Mouse (Mus musculus): ENCODE measurements at regions not wholly inside any gene's neighbourhood (a gene's known extent, or its start where the extent isn't known, plus 50 kb on each side); places are given as distances from the start of the nearest gene placed in this dataset.

DNA sequence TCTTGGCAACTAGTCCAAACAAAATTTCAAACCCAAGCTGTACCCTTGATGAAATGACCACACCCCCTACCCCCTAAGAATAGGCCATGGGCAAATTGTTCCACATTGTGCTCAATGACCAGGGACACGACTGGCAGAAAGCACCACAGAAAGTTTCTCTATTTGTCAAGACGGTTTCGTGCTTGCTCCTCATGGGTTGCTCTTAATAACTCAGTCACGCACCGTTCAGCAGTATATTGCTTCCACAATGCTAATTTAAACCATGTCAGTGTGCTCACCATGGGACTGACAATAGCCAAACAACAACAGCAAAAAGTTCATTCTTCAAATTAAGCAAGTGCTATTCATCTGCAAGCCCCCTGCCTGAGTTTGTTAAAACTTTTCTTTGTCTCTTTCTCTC, 444.6 kb downstream of the Wdr11 start:
- DNase-seq (ENCODE audit: low spot score in 2 of 2) = no peak

DNA sequence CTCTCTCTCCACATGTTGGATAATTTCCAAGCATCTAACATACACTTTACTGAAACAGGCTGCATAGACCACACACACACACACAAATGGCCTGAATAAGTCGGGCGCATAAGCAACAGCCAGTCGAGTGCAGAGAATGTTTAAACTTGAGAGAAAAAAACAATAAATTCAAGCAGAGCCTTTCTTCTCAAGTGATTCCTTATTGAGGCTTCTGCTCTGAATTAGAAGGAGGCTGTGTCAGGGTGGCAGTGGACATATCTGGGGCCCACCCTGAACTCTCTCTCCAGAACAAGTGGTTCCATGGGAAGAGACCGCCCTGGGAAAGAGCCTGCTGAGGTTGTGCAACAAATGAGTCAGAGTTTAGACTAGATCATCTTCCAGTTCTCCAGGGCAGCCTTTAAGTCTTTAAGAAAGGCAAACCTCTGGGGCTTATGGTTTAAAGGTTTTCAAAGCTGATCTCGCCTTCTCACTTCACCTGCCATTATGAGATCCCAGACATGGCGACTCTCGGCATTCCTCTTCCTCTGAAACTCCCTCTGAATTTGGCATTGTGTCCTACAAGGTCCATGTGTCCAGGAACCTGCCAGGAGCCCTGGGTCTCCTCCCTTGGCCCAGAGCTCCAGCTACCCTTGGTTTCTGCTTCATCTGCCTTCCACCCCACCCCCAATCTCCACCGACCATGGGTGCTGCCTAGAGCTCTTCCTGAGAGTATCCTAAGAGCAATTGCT, 445.3 kb downstream of the Wdr11 start:
- DNase-seq (ENCODE audit: low spot score in 2 of 2) = peak; percentile 36 to 55

DNA sequence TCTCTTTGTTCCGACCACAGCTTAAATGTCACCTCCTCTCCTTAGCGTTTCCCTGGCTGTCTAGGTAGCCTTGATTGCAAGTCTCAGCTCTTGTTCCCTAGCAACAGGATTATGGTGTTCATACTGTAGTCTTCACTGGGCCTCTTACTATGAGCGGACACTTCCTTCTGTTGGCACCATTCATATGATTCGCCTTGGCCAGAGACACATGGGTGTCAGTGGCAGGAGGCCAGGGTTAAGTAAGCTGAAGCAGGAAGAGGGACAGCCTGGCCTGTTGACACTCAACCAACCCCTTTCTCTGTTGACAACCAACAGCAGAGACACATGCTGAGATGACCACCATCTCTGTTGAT, 445.9 kb downstream of the Wdr11 start:
- peak in 1 of 2 experiments; percentile 41 for DNase-seq (ENCODE audit: low spot score in 2 of 2)

DNA sequence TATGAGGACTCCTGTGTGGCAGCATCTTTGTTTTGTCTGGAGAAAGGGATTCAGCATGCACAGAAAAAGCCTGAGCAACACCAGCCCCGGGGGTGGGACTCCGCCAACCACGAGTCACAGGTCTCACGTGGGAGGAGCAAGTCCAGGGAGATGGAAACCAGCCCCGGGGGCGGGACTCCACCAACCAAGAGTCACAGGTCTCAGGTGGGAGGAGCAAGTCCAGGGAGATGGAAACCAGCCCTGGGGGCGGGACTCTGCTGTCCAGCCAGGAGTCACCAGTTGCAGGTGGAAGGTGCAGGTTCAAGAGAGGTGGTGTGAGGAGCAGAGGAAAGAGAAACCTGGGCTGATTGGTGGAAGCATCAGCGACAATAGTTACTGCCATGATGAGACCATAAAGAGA, 448.9 kb downstream of the Wdr11 start:
- DNase-seq (ENCODE audit: low spot score in 2 of 2) = no peak

- no peak for DNase-seq (ENCODE audit: low spot score in 2 of 2)
Measured at GRCm38 (mm10) chr7:130041402-130041965, 449.8 kb downstream of the Wdr11 start.

- DNase-seq (ENCODE audit: low spot score in 2 of 2) = no peak
Measured at GRCm38 (mm10) chr7:130042296-130042910, 450.7 kb downstream of the Wdr11 start.

GRCm38 (mm10) chr7:130043397-130044234, 452.0 kb downstream of the Wdr11 start:
- DNase-seq (ENCODE audit: low spot score in 2 of 2) = no peak

- DNase-seq (ENCODE audit: low spot score in 2 of 2) = no peak
Measured at GRCm38 (mm10) chr7:130044235-130044553, 452.5 kb downstream of the Wdr11 start.

DNA sequence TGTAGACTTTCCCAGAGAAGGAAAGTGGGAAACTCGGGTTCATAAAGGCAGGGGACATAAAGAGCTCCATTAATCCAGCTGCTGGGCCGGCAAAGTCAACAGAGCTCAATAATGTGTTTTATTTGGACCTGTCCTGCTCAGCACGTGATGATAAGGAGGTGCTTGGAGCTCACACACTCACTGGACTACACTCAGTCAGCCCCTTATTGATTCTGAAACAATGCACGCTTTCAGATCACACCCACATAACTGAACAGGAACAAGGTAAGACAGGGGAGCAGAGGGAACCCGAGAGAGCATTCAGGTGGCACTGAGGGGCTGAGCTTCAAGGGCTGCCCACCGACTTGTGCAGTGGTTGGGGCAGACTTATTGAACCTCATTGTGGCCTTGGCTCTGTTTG, 452.9 kb downstream of the Wdr11 start:
- no peak for DNase-seq (ENCODE audit: low spot score in 2 of 2)

GRCm38 (mm10) chr7:130046086-130046485, 454.4 kb downstream of the Wdr11 start:
- no peak for DNase-seq (ENCODE audit: low spot score in 2 of 2)

GRCm38 (mm10) chr7:130047293-130048034, 455.8 kb downstream of the Wdr11 start:
- no peak for DNase-seq (ENCODE audit: low spot score in 2 of 2)

- DNase-seq (ENCODE audit: low spot score in 2 of 2) = no peak
Measured at GRCm38 (mm10) chr7:130048106-130048772, 456.6 kb downstream of the Wdr11 start.

DNA sequence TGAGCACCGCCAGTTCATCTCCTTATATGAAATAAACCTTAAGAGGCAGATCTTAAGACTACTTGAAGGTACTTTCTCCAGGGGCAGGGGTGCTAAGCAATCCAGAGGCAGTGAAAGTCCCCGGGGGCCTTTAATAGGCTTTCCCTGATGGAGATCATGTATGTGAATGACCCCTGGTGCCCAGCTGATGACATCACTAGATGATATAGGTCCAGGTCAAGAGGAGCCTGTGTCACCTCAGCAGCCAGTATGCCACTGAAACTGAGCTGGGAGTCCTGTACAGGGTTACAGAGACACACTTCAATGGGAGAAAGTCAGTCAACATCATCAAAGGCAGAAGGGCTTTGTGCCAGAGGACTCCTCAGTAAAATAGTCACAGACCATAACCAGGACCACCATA, 457.8 kb downstream of the Wdr11 start:
- DNase-seq (ENCODE audit: low spot score in 2 of 2) = no peak

DNA sequence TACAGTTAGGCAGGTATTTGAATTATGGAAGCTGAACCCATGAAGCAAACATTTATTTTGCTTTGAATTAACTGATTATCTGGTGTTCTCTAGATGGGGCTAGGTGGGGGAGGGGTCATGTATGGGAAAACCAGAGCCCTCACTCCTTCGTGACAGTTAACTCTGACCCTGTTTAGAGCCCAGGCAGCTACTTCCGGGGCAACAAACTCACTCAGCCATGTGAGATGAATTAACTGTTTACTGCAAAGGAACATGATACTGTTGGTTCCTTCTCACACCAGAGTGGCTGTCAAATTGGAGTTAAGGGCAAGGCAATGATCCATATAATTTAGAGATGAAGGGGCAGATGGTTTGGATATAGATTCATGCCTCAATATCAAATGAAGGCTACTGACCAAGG, 458.5 kb downstream of the Wdr11 start:
- no peak for DNase-seq (ENCODE audit: low spot score in 2 of 2)

GRCm38 (mm10) chr7:130052376-130052775, 460.7 kb downstream of the Wdr11 start:
- DNase-seq (ENCODE audit: low spot score in 2 of 2) = no peak

- DNase-seq (ENCODE audit: low spot score in 2 of 2) = no peak
Measured at GRCm38 (mm10) chr7:130057708-130058107, 462.5 kb downstream of the Ate1 start.

DNA sequence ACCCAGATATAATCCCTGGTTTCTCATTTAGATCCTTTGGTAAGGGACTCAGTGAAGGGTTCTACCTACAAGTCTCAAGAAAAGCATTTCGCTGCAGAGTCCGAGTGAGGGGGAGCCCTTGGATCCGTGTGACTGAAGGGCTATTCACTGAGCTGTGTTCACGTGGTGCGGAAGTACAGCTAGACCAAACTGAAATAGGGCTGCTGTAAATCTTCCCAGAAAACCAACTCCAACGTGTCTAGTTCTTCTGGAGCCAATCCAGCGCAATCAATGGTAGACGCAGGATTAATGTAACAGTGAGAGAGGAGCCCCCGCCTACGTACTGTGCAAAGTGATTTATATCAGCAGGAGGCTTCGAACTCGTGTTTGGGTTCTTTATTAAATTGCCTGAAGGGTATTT, 461.9 kb downstream of the Ate1 start:
- no peak for DNase-seq (ENCODE audit: low spot score in 2 of 2)

- DNase-seq (ENCODE audit: low spot score in 2 of 2) = no peak
Measured at GRCm38 (mm10) chr7:130059684-130060607, 460.2 kb downstream of the Ate1 start.

DNA sequence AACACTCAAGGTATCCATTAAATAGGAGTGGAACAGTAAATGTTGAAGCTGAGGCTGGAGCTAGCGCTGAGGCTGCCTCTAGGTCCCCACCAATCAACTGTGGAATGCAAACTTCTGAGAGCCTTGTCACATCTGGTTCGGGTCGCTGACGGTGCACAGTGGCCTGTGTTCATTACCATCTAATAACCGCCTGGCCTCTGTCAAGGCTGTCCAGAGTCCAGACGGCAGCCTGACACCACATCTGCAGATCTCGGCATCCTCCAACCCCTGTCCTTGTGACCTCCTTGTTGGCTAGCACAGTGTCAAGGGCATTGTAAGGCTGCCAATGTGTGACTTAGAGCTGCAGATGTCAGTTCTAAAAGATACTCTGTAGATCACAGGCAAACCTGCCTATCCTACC, 455.7 kb downstream of the Ate1 start:
- no peak for DNase-seq (ENCODE audit: low spot score in 2 of 2)

DNA sequence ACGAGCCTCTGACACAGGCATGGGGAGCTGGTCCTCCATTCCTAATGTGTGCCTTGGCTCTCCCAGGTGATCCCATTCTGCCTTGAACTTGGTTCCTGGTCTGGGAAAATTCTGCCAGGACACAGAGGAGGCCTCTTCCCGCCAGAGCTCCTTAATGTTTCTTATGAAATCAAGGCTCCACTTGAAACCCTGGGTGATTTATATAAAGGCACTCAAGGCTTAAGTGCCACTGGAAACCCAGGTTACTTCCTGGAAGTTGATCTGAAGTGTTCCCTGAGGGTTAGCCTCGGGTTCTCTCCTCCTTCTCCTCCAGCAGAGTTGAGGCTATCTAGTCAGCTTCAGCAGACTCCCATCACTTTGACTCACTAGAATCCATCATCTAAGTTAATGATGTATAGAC, 451.9 kb downstream of the Ate1 start:
- DNase-seq (ENCODE audit: low spot score in 2 of 2) = no peak
